Mouse (Mus musculus): Measurements from ENCODE around the gene Zfp804b.
"Not testable (repeated sequence)": the region's sequence is repeated elsewhere in the genome, so short reads cannot be mapped to it uniquely, and the experiment has no call there.

Gene Zfp804b

GRCm38 (mm10) chr5:7344145-7345010 lies at the start of gene Zfp804b:
Zfp804b (minus strand) TSS chr5:7344756.
- peak; percentile 45 for DNase-seq (ENCODE audit: low spot score)

- not testable (repeated sequence) for DNase-seq (ENCODE audit: low spot score)
Measured at GRCm38 (mm10) chr5:7364616-7365015, 20.1 kb upstream of the Zfp804b start.

- no peak for DNase-seq (ENCODE audit: low spot score)
Measured at GRCm38 (mm10) chr5:7345011-7345389, 444 bp upstream of the Zfp804b start.

GRCm38 (mm10) chr5:7325594-7325993 lies 19.0 kb downstream of the Zfp804b start:
- no peak for DNase-seq (ENCODE audit: low spot score)

GRCm38 (mm10) chr5:7303819-7304218 lies 40.7 kb downstream of the Zfp804b start, which contains the start of gene Tex47:
Tex47 (plus strand) TSS chr5:7304119.
- DNase-seq (ENCODE audit: low spot score), result no peak

GRCm38 (mm10) chr5:7302969-7303368 lies 41.6 kb downstream of the Zfp804b start:
- no peak for DNase-seq (ENCODE audit: low spot score)

GRCm38 (mm10) chr5:7284336-7284735 lies 60.2 kb downstream of the Zfp804b start:
- no peak for DNase-seq (ENCODE audit: low spot score)

- no peak for DNase-seq (ENCODE audit: low spot score)
Measured at GRCm38 (mm10) chr5:7276659-7277455, 67.7 kb downstream of the Zfp804b start.

GRCm38 (mm10) chr5:7177589-7177988 lies 167.0 kb downstream of the Zfp804b start:
- DNase-seq (ENCODE audit: low spot score), result no peak

GRCm38 (mm10) chr5:7139658-7140057 lies 204.9 kb downstream of the Zfp804b start:
- no peak for DNase-seq (ENCODE audit: low spot score)

GRCm38 (mm10) chr5:7102387-7102786 lies 242.2 kb downstream of the Zfp804b start:
- no peak for DNase-seq (ENCODE audit: low spot score)

GRCm38 (mm10) chr5:7073936-7074631 lies 270.5 kb downstream of the Zfp804b start:
- DNase-seq (ENCODE audit: low spot score), result no peak

GRCm38 (mm10) chr5:7007468-7007867 lies 337.1 kb downstream of the Zfp804b start:
- DNase-seq (ENCODE audit: low spot score), result no peak

GRCm38 (mm10) chr5:6983993-6984392 lies 360.6 kb downstream of the Zfp804b start:
- no peak for DNase-seq (ENCODE audit: low spot score)

- no peak for DNase-seq (ENCODE audit: low spot score)
Measured at GRCm38 (mm10) chr5:6934837-6935236, 409.7 kb downstream of the Zfp804b start.

GRCm38 (mm10) chr5:6911290-6911689 lies 433.3 kb downstream of the Zfp804b start:
- DNase-seq (ENCODE audit: low spot score), result no peak

GRCm38 (mm10) chr5:6881396-6881795 lies 463.2 kb downstream of the Zfp804b start:
- no peak for DNase-seq (ENCODE audit: low spot score)

GRCm38 (mm10) chr5:6871566-6871965 lies 473.0 kb downstream of the Zfp804b start:
- no peak for DNase-seq (ENCODE audit: low spot score)

- DNase-seq (ENCODE audit: low spot score), result no peak
Measured at GRCm38 (mm10) chr5:6870970-6871369, 473.6 kb downstream of the Zfp804b start.

- DNase-seq (ENCODE audit: low spot score), result no peak
Measured at GRCm38 (mm10) chr5:6795396-6795795, 549.2 kb downstream of the Zfp804b start.

- no peak for DNase-seq (ENCODE audit: low spot score)
Measured at GRCm38 (mm10) chr5:6769357-6769892, 575.1 kb downstream of the Zfp804b start.
